ENCODE assay signal across 25 mouse cellular contexts in the genomic region with DNA sequence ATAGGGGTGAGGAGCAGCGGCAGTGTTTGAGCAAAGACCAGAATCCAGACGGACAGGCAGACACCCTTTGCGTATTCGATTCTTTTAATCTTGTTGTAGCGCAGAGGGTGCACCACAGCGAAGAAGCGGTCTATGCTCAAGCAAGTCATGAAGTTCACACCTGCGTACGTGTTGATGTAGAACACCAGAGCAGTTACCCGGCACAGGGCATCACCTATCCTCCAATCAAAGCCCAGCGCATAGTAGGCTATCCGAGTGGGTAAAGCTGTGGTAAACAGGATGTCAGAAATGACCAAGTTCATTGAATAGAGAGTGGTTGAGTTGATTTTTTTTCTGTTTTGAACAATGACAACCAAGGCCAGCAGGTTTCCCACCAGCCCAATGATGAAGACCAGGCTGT. TPM values are rescaled to one million over a fixed set of nuclear protein-coding genes. Genes with fewer than 3 reads are reported as not detected.
DNase-seq lines count a peak whose midpoint lies in the region; ATAC-seq and TF ChIP-seq lines count a peak whose summit lies in the region.
"Had no signal": no experiment of that assay in that cellular context is flagged by ENCODE, and none has a peak within 500 bp of the region (broad histone marks: within the 10 kb centered on the region; RNA-seq: fewer than 3 reads in every experiment).

No protein-coding gene starts in this region.

- no peak for TF ChIP-seq CTCF in MEL (IDR thresholded peaks at IDR 0.05 in 2 of 3, conservative IDR thresholded peaks at IDR 0.05 in 1 of 3; ENCODE audit: control insufficient read depth in 1 of 3, insufficient read depth in 1 of 3, low read depth in 2 of 3, low read length in 3 of 3, poor library complexity in 1 of 3, severe bottlenecking in 1 of 3)
- TF ChIP-seq CTCF in layer of hippocampus, adult 2 months (conservative IDR thresholded peaks at IDR 0.05), result no peak

- no peaks in the 10 kb centered on the region for H3K79me2 ChIP-seq in MEL (ENCODE audit: control insufficient read depth, insufficient read depth, low read length, poor library complexity)

- 87% methylated on average over 12 of the region's 12 CpGs for WGBS in heart, embryonic 12.5 days
- WGBS in forebrain, embryonic 12.5 days, result 96% methylated on average over 12 of the region's 12 CpGs

- H3K36me3 ChIP-seq in heart, embryonic 12.5 days, result no peaks in the 10 kb centered on the region
- H3K36me3 ChIP-seq in MEL (ENCODE audit: control insufficient read depth in 1 of 2, insufficient read depth in 2 of 2, low read length in 2 of 2), result no peaks in the 10 kb centered on the region; a peak in 1 of 4 replicates
- no peaks in the 10 kb centered on the region; the same call in 1 of the 2 replicates for H3K36me3 ChIP-seq in forebrain, embryonic 12.5 days (replicated peaks)
- H3K36me3 ChIP-seq: intestine, embryonic 15.5 days had no signal

- H3K9me3 ChIP-seq in heart, embryonic 12.5 days (replicated peaks), result no peaks in the 10 kb centered on the region
- no peaks in the 10 kb centered on the region for H3K9me3 ChIP-seq in MEL (replicated peaks; ENCODE audit: insufficient read depth, low read length)
- no peaks in the 10 kb centered on the region for H3K9me3 ChIP-seq in forebrain, embryonic 12.5 days
- H3K9me3 ChIP-seq: heart, embryonic 13.5 days; hindbrain, embryonic 13.5 days; intestine, embryonic 15.5 days; midbrain, embryonic 10.5 days had no signal

- no peaks in the 10 kb centered on the region for H3K27me3 ChIP-seq in heart, embryonic 12.5 days (replicated peaks)
- H3K27me3 ChIP-seq in MEL (ENCODE audit: control insufficient read depth in 1 of 2, insufficient read depth in 2 of 2, low read length in 2 of 2), result no peaks in the 10 kb centered on the region
- H3K27me3 ChIP-seq in forebrain, embryonic 12.5 days, result no peaks in the 10 kb centered on the region
- H3K27me3 ChIP-seq: heart, embryonic 13.5 days; hindbrain, embryonic 13.5 days; intestine, embryonic 15.5 days had no signal

- no peak overlapping the region for H3K27ac ChIP-seq in heart, embryonic 12.5 days (ENCODE audit: poor library complexity, severe bottlenecking)
- H3K27ac ChIP-seq in MEL (ENCODE audit: control insufficient read depth, low read depth, low read length), result no peak overlapping the region
- H3K27ac ChIP-seq in forebrain, embryonic 12.5 days, result no peak overlapping the region
- no peak overlapping the region for H3K27ac ChIP-seq in layer of hippocampus, adult 2 months
- H3K27ac ChIP-seq: gastrocnemius, adult 2 months; heart, embryonic 13.5 days; hindbrain, embryonic 13.5 days; intestine, embryonic 15.5 days; midbrain, embryonic 10.5 days had no signal

- no peak for TF ChIP-seq POLR2A in MEL (IDR thresholded peaks at IDR 0.05; ENCODE audit: control insufficient read depth in 1 of 2, insufficient read depth in 1 of 2, low read depth in 1 of 2, low read length in 2 of 2, poor library complexity in 1 of 2)

- no peak for ATAC-seq in heart, embryonic 12.5 days (ENCODE audit: insufficient number of reproducible peaks, low FRiP score)
- ATAC-seq in megakaryocyte, adult 5-6 weeks (ENCODE audit: poor library complexity, severe bottlenecking), result peak; percentile 45
- ATAC-seq in forebrain, embryonic 12.5 days (ENCODE audit: low FRiP score), result no peak
- ATAC-seq: forebrain, embryonic 14.5 days; intestine, embryonic 15.5 days had no signal

- no peak overlapping the region for H3K4me3 ChIP-seq in heart, embryonic 12.5 days
- no peak overlapping the region for H3K4me3 ChIP-seq in MEL (ENCODE audit: control insufficient read depth in 1 of 2, insufficient read depth in 1 of 2, low read depth in 2 of 2, low read length in 2 of 2)
- no peak overlapping the region for H3K4me3 ChIP-seq in forebrain, embryonic 12.5 days (replicated peaks)
- no peak overlapping the region for H3K4me3 ChIP-seq in layer of hippocampus, adult 2 months
- H3K4me3 ChIP-seq: gastrocnemius, adult 2 months; heart, embryonic 13.5 days; hindbrain, embryonic 13.5 days; intestine, embryonic 15.5 days; midbrain, embryonic 10.5 days had no signal

- TF ChIP-seq EP300 in MEL (IDR thresholded peaks at IDR 0.05; ENCODE audit: low read depth in 1 of 2, low read length in 2 of 2), result no peak

- 0 out of 2 replicates have a peak overlapping the region, but pooled peaks have one; percentile 8 for H3K4me2 ChIP-seq in heart, embryonic 12.5 days
- no peak overlapping the region for H3K4me2 ChIP-seq in forebrain, embryonic 12.5 days
- H3K4me2 ChIP-seq: heart, embryonic 13.5 days; hindbrain, embryonic 13.5 days; intestine, embryonic 15.5 days had no signal

- TF ChIP-seq RAD21 in MEL (IDR thresholded peaks at IDR 0.05; ENCODE audit: low read depth, low read length), result no peak

- peaks cover 16% of the 10 kb centered on the region for H3K4me1 ChIP-seq in heart, embryonic 12.5 days (replicated peaks)
- H3K4me1 ChIP-seq in MEL (ENCODE audit: control insufficient read depth in 1 of 2, insufficient read depth in 2 of 2, low read length in 2 of 2), result peaks cover 3 to 6% of the 10 kb centered on the region in 2 experiments; a peak in 2 of 4 replicates
- H3K4me1 ChIP-seq in forebrain, embryonic 12.5 days, result no peaks in the 10 kb centered on the region
- H3K4me1 ChIP-seq: midbrain, embryonic 10.5 days had no signal

- H3K9ac ChIP-seq in heart, embryonic 12.5 days, result no peak overlapping the region
- H3K9ac ChIP-seq in MEL (ENCODE audit: control insufficient read depth, low read depth, low read length, poor library complexity, severe bottlenecking), result no peak overlapping the region
- H3K9ac ChIP-seq in forebrain, embryonic 12.5 days, result no peak overlapping the region
- H3K9ac ChIP-seq: heart, embryonic 13.5 days; hindbrain, embryonic 13.5 days; intestine, embryonic 15.5 days had no signal

- no peak for DNase-seq in heart, adult 18-20 months
- peak; percentile 86 for DNase-seq in CD4-positive helper T cell, adult 2 months (ENCODE audit: low read depth, low spot score)
- DNase-seq in MEL (ENCODE audit: low read depth, low spot score), result no peak
- DNase-seq in urinary bladder, adult 18-20 months (ENCODE audit: low spot score in 2 of 2), result no peak
- DNase-seq in layer of hippocampus, adult 2 months (ENCODE audit: low spot score in 2 of 2), result no peak
- DNase-seq: adrenal gland, postnatal 25 days; cerebellum, adult 8-10 months; cerebellum, postnatal 36 days; gastrocnemius, adult 2 months; kidney, postnatal 36 days; lung, postnatal 4 days; retina, postnatal 1 day; right cerebral cortex, postnatal 25 days; thymus, postnatal 25 days had no signal

TF ChIP-seq in MEL, 35 proteins besides CTCF, POLR2A, EP300 and RAD21:
- TF ChIP-seq TAL1 (IDR thresholded peaks at IDR 0.05; ENCODE audit: low read length), result no peak
- no peak for TF ChIP-seq RCOR1 (IDR thresholded peaks at IDR 0.05; ENCODE audit: low read depth, low read length)
- TF ChIP-seq ZKSCAN1 (IDR thresholded peaks at IDR 0.05; ENCODE audit: low read depth, low read length), result peak; percentile 38; the same call in 1 of the 2 replicates
TF ChIP-seq in MEL: peak in this region for 1.

RNA-seq across cellular contexts. Expression of a gene that starts 10.4 kb away (rescaled TPM):
- polyA plus RNA-seq in heart, embryonic 12.5 days (2016; fragmentation: Nextera tagmentation; extraction: Ambion mirVana), result 1.6 and 1.7 TPM in 2 replicates
- 1 to 10 TPM in 1 of 2 experiments, under 1 TPM in 1; 0.62 to 1.8 TPM for total RNA-seq in heart, adult 18-20 months (2021)
- 0.04 and 0.07 TPM in 2 replicates for total RNA-seq in MEL (2012; rRNA removed)
- polyA plus RNA-seq in MEL (2012; ENCODE audit: insufficient read depth in 1 of 2, insufficient read length in 2 of 2, low read depth in 1 of 2, low replicate concordance in 2 of 2, missing spikeins in 1 of 2), result under 1 TPM in 1 of 2 experiments, not detected in 1; 0.06 TPM
- 39.0 and 39.1 TPM in 2 replicates for total RNA-seq in megakaryocyte, adult 5-6 weeks (2015)
- 33.8 and 36.4 TPM in 2 replicates for total RNA-seq in megakaryocyte, adult 5-6 weeks (2017)
- polyA plus RNA-seq in forebrain, embryonic 12.5 days (2016; fragmentation: Nextera tagmentation; extraction: Ambion mirVana), result 1.4 and 1.8 TPM in 2 replicates
- 1 to 10 TPM in 1 of 2 experiments, under 1 TPM in 1; 0.56 to 1.0 TPM for total RNA-seq in layer of hippocampus, adult 2 months (2021)

RNA-seq across cellular contexts. Expression of a gene that starts 39.0 kb away (rescaled TPM):
- 0.17 and 0.29 TPM in 2 replicates for polyA plus RNA-seq in heart, embryonic 12.5 days (2016; fragmentation: Nextera tagmentation; extraction: Ambion mirVana)
- 1 to 10 TPM in 1 of 2 experiments, under 1 TPM in 1; 0.22 to 1.8 TPM for total RNA-seq in heart, adult 18-20 months (2021)
- 0.15 and 0.20 TPM in 2 replicates for total RNA-seq in MEL (2012; rRNA removed)
- under 1 TPM in 1 of 2 experiments, not detected in 1; 0.06 TPM for polyA plus RNA-seq in MEL (2012; ENCODE audit: insufficient read depth in 1 of 2, insufficient read length in 2 of 2, low read depth in 1 of 2, low replicate concordance in 2 of 2, missing spikeins in 1 of 2)
- 11.3 and 16.1 TPM in 2 replicates for total RNA-seq in megakaryocyte, adult 5-6 weeks (2015)
- 11.9 and 12.9 TPM in 2 replicates for total RNA-seq in megakaryocyte, adult 5-6 weeks (2017)
- polyA plus RNA-seq in forebrain, embryonic 12.5 days (2016; fragmentation: Nextera tagmentation; extraction: Ambion mirVana), result 0.20 and 0.35 TPM in 2 replicates
- not detected for total RNA-seq in layer of hippocampus, adult 2 months (2021)
- total RNA-seq: gastrocnemius, adult 2 months; left cerebral cortex, postnatal 10 days; midbrain, postnatal 0 days had no signal
- polyA plus RNA-seq: brain, embryonic 14.5 days; forebrain, embryonic 14.5 days; heart, embryonic 13.5 days had no signal

Comparison
In these comparisons a context has a peak if more than half of its experiments do, and no peak if none do; other contexts are left out.
1. RNA of a gene that starts 10.4 kb away (total RNA-seq): 33.8 to 39.1 TPM in megakaryocyte, adult 5-6 weeks; 0.62 to 1.8 TPM in heart, adult 18-20 months, 0.56 to 1.0 TPM in layer of hippocampus, adult 2 months and 0.04 to 0.07 TPM in MEL; every median in the first group is over 10 times any median in the second.
2. RNA of a gene that starts 39.0 kb away (total RNA-seq): 11.3 to 16.1 TPM in megakaryocyte, adult 5-6 weeks; 0.22 to 1.8 TPM in heart, adult 18-20 months, 0.15 to 0.20 TPM in MEL and not detected in layer of hippocampus, adult 2 months; every median in the first group is over 4 times any median in the second.